Mouse (Mus musculus) T-helper 17 cell (primary cell): Measurements from ENCODE around the gene Ass1.
"Not testable (repeated sequence)": the region's sequence is repeated elsewhere in the genome, so short reads cannot be mapped to it uniquely, and the experiment has no call there.

Experiments
- in situ Hi-C, 2 experiments: fragments of 300-600 bp; cut with MboI, MseI; formaldehyde crosslinking; loops; 1 replicate in 1 of 2; 2 replicates in 1 of 2; pipeline ENCODE4 v1.15.1; 2025; ENCODE audit warnings: high pct_unique_total_duplicates in 2 of 2

Ass1 gene

GRCm38 (mm10) chr2:31516557-31516956, 46.5 kb downstream of the Ass1 start:
- in situ Hi-C loops = no loop called here

DNA sequence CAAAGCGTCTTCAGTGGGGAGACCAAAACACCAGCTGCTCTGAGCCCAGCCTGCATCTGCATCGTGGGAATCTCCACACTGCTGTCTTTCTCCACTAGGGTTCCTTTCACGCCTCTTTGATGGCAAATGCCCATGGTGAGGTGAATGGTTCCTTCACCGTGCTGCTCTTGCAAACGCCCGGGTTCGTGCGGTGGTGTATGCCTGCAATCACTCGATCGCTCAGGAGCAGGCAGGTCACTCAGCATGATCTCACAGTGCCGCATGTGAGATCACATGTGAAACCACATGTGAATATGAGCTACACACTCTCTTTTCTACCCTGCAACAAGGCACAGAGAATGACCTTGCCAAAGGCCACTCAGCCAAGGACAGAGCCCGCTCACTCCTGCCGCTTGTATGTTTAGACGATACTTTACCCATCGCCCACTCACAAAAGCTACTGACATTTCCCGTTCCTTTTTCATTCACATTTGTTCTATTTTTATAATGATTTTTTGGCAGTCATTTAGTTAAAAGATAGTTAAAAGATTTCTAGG, 51.9 kb downstream of the Ass1 start:
- in situ Hi-C loops = no loop called here

DNA sequence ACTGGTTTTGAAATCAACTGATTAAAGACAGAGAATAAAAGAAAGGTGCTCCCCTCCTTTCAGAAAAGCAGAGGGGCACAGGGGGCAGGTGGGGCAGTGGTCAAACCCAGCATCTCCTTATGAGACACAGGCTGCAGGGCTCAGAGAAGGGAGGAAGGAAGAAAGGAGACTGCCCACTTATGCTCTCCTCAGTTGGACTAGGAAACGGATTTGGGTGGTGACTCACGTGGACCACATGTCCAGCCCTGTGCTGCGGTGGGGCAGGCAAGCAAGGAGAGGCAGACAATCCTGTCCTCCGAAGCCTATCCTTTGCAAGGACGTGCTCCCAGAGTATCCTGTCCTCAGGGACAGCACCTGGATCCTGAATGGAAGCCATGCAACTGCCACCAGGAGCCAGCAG, 54.6 kb downstream of the Ass1 start:
- in situ Hi-C loops = no loop called here

DNA sequence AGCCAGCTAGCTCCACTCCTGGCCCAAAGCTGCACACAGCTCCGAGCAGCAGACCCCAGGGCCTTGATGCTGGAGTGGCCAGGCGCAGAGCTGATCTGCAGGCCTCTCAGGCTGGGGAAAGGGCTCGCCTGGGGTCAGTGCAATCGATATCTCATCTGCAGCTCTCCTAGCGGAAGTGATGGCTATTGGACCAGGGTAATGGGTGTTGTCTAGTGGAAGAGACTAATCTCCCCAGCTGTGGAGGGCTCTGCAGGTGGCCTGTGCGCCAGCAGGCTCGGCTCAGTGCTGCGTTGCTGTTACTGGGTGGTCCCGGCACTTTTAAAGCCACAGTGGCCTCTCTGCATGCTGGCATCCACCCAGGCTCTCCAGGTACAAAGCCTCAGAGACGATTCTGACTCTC, 55.8 kb downstream of the Ass1 start:
- in situ Hi-C loops = no loop called here

DNA sequence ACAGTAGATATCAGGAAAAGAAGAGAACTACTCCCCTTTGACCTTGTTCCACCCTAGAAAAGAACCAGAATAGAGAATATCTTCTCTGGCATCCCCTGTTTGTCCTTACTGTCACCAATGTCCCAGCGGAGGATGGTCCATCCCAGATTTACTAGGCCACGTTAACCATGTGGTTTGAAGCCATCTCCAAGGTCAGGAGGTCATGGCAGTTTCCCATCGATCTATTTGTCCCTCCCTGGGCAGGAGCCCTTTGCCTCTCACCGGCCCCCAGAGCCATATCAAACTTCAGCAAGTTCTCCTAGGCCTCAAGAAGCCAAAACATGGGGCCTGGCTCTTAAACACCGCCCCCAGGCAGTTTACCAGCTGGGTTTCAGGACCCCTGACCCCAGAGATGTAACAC, 60.2 kb downstream of the Ass1 start:
- in situ Hi-C loops = no loop called here

DNA sequence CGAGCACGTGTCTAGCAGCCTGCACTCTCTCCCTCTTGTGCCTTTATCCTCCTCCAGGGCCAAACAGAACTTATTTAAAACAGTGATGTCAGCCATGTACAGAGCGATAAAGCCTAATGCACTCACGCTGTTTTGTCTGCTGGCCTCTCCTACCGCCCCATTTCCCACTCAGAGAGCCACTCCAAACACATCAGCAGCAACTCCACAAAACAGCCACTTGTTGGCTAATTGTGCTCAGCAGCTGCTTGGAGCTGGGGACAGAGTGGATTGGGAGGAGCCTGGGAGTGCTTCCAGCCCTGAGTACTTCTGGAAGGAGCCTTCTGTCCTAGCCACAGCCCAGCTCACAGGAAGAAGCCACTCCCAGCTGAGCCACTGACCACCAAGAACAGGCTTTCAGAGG, 67.0 kb downstream of the Ass1 start:
- in situ Hi-C loops = no loop called here

DNA sequence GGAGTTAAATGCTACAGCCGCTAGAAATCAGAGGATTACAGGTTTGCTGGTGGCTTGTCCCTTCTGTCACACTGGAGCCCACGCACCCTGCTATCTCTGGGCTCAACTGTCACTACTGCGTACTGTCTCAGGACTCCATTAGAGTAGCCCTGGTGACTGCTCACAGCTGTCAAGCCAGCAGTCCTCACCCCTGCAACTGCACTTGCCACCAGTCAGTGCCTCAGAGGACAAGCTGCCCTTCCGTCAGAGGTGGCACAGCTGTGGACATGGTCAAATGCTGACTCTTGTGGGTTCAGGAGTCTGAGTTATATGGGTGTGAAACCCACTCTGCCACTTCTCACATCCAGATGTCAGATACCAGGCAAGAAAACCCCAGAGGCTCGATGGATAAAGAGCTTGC, 68.7 kb downstream of the Ass1 start:
- in situ Hi-C loops = no loop called here

DNA sequence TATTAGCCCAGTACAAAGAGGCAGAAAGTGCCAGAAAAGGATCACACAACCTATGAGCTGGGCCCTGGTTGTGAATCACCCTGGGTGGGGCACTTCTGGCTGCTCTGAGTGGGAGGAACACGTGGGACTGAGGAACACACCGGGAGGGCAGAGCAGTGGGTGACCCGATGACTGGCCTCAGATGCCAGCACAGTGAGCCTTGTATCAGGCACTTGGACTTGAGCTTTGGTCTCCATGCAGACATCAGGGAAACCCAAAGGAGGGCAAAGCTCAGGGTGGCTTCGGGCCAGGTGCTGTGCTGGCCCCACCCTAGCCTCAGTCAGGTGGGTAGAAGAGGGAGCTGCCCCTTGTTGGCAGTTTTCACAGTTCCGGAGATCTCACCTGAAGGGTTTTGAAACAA, 71.6 kb downstream of the Ass1 start:
- in situ Hi-C loops = loop anchor here in 1 of 2 experiments (5.0 kb wide), 1 partner anchor 344 kb away; no protein-coding TSS in a partner anchor

DNA sequence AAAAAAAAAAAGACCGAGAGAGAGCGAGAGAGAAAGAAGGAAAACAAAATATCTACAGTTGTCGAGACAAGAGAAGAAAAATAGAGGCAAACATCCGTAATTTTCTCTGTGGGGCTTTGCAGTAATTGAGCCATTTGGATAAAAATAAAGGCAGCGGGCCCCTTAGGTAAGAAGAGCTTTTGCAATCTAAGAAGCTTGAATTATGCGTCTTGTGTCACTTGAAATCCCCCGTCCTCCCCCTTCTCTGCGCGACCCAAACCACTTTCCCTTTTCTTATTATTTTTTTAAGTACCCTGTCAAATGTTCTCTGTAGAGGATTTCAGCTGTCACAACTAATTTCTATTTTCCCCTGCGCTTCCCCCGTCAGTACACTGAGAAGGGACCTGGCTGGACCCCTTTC, 77.7 kb downstream of the Ass1 start:
- in situ Hi-C loops = no loop called here

GRCm38 (mm10) chr2:31550503-31550902, 80.5 kb downstream of the Ass1 start:
- in situ Hi-C loops = no loop called here

DNA sequence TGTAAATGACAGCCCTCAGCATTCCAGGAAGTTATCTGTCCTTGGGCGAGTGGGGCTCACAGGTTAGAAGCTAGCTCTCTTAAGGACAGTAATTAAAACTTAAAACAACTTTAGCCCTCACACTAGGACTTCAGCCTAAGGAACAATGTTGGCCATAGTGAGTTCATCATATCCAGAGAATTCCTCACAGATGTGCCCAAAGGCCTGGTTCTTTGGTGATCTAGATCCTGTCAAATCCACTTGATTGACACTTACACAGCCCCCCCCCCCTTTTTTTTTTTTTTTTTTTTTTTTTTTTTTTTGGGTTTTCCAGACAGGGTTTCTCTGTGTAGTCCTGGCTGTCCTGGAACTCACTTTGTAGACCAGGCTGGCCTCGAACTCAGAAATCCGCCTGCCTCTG, 81.3 kb downstream of the Ass1 start:
- in situ Hi-C loops = not testable (repeated sequence)

- in situ Hi-C loops = no loop called here
These were observed 82.0 kb downstream of the Ass1 start for GRCm38 (mm10) chr2:31551971-31552370.

DNA sequence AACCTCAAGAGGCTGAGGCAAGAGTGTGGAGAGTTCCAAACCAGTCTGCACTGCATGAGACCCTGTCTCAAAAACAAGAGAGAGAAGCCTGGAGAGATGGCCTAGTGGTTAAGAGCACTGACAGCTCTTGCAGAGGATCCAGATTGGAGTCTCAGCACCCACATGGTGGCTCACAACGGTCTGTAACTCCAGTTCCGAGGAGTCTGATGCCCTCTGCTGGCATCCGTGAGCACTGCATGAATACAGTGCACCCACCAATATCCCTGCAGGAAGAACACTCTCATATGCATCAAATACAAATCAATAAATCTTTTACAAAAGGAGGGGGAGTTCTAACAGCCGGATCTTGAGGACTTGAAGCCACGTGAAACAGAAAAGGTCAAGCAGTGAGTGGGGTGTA, 84.6 kb downstream of the Ass1 start:
- in situ Hi-C loops = no loop called here
